Mouse (Mus musculus) embryonic facial prominence, embryonic 14.5 days (tissue): Measurements from ENCODE around the gene Gaa. TPM values are rescaled to one million over a fixed set of nuclear protein-coding genes. Genes with fewer than 3 reads are reported as not detected.

ENCODE experiments used
- ATAC-seq: fragments of 200-750 bp; cut with Nextera tagmentation; 2 replicates; pipeline ENCODE4 v1.8.0; 2017; ENCODE audit warnings: low read depth, moderate number of reproducible peaks, moderate TSS enrichment
- DNase-seq: peaks from one replicate; pipeline ENCODE4 v3.0.0-alpha.2; 2015; ENCODE audit warnings: low spot score
- H3K27ac ChIP-seq: fragments of 300-500 bp; sonication (generic); replicated peaks from 2 replicates; pipeline ENCODE4 v1.5.1; 2014; ENCODE audit warnings: low read depth, mild to moderate bottlenecking, low read length, moderate library complexity
- H3K27me3 ChIP-seq: fragments of 300-500 bp; sonication (generic); replicated peaks from 2 replicates; pipeline ENCODE4 v1.6.1; 2014; ENCODE audit warnings: low read length; ENCODE audit not compliant: control insufficient read depth, insufficient read depth
- H3K36me3 ChIP-seq: fragments of 300-500 bp; sonication (generic); 2 replicates; pipeline ENCODE4 v1.6.1; 2014; ENCODE audit warnings: low read length, mixed read lengths; ENCODE audit not compliant: control insufficient read depth, insufficient read depth
- H3K4me1 ChIP-seq: fragments of 300-500 bp; sonication (generic); 2 replicates; pipeline ENCODE4 v1.6.1; 2014; ENCODE audit warnings: antibody characterized with exemption, low read length; ENCODE audit not compliant: control insufficient read depth, insufficient read depth
- H3K4me2 ChIP-seq: fragments of 300-500 bp; sonication (generic); 2 replicates; pipeline ENCODE4 v1.6.1; 2014; ENCODE audit warnings: low read depth, mild to moderate bottlenecking, low read length, moderate library complexity, mixed read lengths
- H3K4me3 ChIP-seq: fragments of 300-500 bp; sonication (generic); 2 replicates; pipeline ENCODE4 v1.5.1; 2014; ENCODE audit warnings: low read depth, mild to moderate bottlenecking, low read length
- H3K9ac ChIP-seq: fragments of 300-500 bp; sonication (generic); 2 replicates; pipeline ENCODE4 v1.6.1; 2014; ENCODE audit warnings: low read depth, mild to moderate bottlenecking, low read length, moderate library complexity, mixed read lengths
- H3K9me3 ChIP-seq: fragments of 300-500 bp; sonication (generic); 2 replicates; pipeline ENCODE4 v1.6.1; 2016; ENCODE audit warnings: low read length; ENCODE audit not compliant: control insufficient read depth
- WGBS: fragments of 180-500 bp; shearing (Covaris S2); extraction: QIAGEN DNeasy Blood & Tissue Kit; methylation state at CpG from one replicate; pipeline ENCODE4 v1.1.7; 2014; 5-methylcytosine and 5-hydroxymethylcytosine counted together
- polyA plus RNA-seq: library from polyadenylated mRNA; unstranded; fragments of >200 nt; fragmentation: Nextera tagmentation; extraction: Ambion mirVana; gene quantifications from 2 replicates; pipeline ENCODE4 v1.2.1, GENCODE M21; 2014

The Gaa gene
- polyA plus RNA-seq, result 82.0 and 89.4 TPM in 2 replicates

DNA sequence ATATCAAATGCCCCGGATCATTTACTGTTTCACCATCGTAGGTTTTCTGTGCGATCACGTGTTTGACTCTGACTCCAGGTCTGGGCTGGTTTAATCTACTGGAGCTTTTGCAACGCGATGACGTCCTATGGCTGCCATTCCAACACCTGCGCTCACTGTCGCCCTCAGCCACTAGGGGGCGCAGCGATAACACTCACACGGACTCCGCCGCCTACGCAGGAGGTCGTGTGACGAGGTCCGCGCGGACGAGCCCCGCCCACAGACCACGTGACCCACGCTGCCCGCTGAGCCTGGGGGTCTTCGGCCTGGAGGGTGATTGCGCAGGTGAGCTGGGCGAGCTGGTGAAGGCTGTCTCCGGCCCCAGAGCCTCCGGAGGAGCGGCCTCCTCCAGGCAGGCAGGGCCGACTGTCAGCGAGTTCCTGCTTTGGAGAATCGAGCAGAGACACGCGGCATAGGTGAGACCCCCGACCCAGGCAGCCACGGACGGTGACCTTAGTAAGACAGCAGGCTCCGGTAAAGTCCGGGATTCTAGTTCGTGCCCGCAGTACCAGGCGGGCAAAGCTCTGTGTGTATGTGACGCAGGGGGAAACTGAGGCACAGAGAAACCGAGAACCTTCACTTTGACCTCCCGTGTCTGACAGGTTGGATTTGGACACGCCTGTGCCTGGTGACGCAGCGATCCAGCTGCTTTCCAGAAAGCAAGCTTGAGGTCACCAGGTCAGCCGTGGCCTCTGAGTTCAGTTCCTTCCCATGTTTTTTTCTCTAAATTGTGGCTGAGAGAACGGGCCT lies at the start of gene Gaa:
Gaa (plus strand) TSS at position 120 of the 789 bp plus-strand sequence.
- WGBS, result 2% methylated on average over 36 of the region's 52 CpGs
- peak within 1 kb of the TSS; percentile 62 for H3K4me3 ChIP-seq
- peak within 1 kb of the TSS; percentile 71 for H3K9ac ChIP-seq
- DNase-seq, result peak; percentile 95
- ATAC-seq, result peak; percentile 88
- peaks cover 7% of the 10 kb centered on the region for H3K4me1 ChIP-seq
- H3K36me3 ChIP-seq, result peaks cover 20% of the 10 kb centered on the region
- H3K4me2 ChIP-seq, result peak within 1 kb of the TSS; percentile 96
- H3K27me3 ChIP-seq, result no peaks in the 10 kb centered on the region
- no peak within 1 kb of the TSS for H3K27ac ChIP-seq
- H3K9me3 ChIP-seq, result no peaks in the 10 kb centered on the region

- Histone ChIP-seq H3K4me1 (peaks cover 37% of the 10 kb centered on the region), H3K9me3 (no peaks in the 10 kb centered on the region), H3K9ac (no peak overlapping the region), H3K27ac (no peak overlapping the region), H3K4me2 (no peak overlapping the region), H3K27me3 (no peaks in the 10 kb centered on the region), H3K36me3 (no peaks in the 10 kb centered on the region), H3K4me3 (no peak overlapping the region)
- ATAC-seq, result no peak
- DNase-seq, result no peak
- WGBS, result 24% methylated on average over 17 of the region's 17 CpGs
Observed at GRCm38 (mm10) chr11:119219816-119220465, 47.7 kb upstream of the Gaa start.

GRCm38 (mm10) chr11:119221812-119222510 lies 45.7 kb upstream of the Gaa start:
- Histone ChIP-seq H3K36me3 (no peaks in the 10 kb centered on the region), H3K4me3 (no peak overlapping the region), H3K4me1 (peaks cover 29% of the 10 kb centered on the region), H3K27me3 (no peaks in the 10 kb centered on the region), H3K27ac (no peak overlapping the region), H3K9me3 (no peaks in the 10 kb centered on the region), H3K9ac (no peak overlapping the region), H3K4me2 (no peak overlapping the region)
- no peak for DNase-seq
- no peak for ATAC-seq
- WGBS, result 44% methylated on average over 10 of the region's 11 CpGs

- H3K9ac ChIP-seq, result no peak overlapping the region
- 78% methylated on average over 20 of the region's 20 CpGs for WGBS
- no peak overlapping the region for H3K4me3 ChIP-seq
- H3K27me3 ChIP-seq, result no peaks in the 10 kb centered on the region
- ATAC-seq (no peak), DNase-seq (peak; percentile 68)
- no peak overlapping the region for H3K27ac ChIP-seq
- no peak overlapping the region for H3K4me2 ChIP-seq
- no peaks in the 10 kb centered on the region for H3K36me3 ChIP-seq
- H3K9me3 ChIP-seq, result no peaks in the 10 kb centered on the region
- peaks cover 37% of the 10 kb centered on the region for H3K4me1 ChIP-seq
Observed at GRCm38 (mm10) chr11:119223124-119223890, 44.4 kb upstream of the Gaa start.

DNA sequence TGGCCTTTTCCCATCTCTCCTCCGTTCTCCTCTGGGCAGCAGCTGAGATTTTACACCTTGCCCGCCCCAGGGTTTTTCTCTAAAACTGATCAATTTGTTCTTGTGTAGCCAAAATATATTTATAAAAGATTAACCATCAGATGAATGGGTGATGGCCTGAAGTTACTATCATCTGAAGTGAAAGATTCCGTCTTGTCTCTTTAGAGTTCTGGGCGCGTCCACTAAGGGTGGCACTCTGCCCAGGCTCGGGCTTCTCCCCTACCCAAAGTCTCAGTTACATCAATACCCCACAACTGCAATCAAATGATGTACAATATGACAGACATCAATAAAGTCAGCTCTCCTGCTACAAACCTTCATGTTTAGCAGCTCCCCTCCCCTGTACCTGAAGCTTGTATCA lies 42.8 kb upstream of the Gaa start:
- Histone ChIP-seq H3K9ac (no peak overlapping the region), H3K27ac (no peak overlapping the region), H3K4me3 (no peak overlapping the region), H3K4me1 (peaks cover 34% of the 10 kb centered on the region), H3K27me3 (no peaks in the 10 kb centered on the region), H3K9me3 (no peaks in the 10 kb centered on the region), H3K4me2 (no peak overlapping the region), H3K36me3 (no peaks in the 10 kb centered on the region)
- ATAC-seq, result no peak
- WGBS, result 93% methylated on average over 6 of the region's 6 CpGs
- DNase-seq, result no peak

DNA sequence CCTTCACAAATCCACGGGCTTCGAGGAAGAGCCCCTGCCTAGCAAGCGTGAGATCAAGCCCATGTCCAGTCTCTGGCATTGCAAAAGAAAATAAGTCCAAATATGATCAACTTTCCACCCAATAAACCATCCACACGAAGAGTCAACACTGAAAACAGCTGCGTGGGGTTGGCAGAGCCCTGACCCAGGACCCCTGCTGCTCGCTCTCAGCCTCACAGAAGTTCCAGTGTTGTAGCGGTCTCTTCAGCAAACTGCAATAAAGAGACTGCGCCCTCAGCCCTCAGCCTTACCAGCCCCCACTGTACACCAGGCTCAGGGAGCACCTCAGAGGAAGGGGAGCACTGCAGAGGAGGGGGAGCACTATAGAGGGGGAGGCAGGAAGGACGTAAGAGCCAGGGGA lies 42.1 kb upstream of the Gaa start:
- no peak overlapping the region for H3K27ac ChIP-seq
- ATAC-seq (no peak), DNase-seq (no peak)
- H3K4me3 ChIP-seq, result no peak overlapping the region
- no peaks in the 10 kb centered on the region for H3K9me3 ChIP-seq
- no peaks in the 10 kb centered on the region for H3K27me3 ChIP-seq
- H3K4me1 ChIP-seq, result peaks cover 30% of the 10 kb centered on the region
- H3K9ac ChIP-seq, result no peak overlapping the region
- 72% methylated on average over 9 of the region's 9 CpGs for WGBS
- no peak overlapping the region for H3K4me2 ChIP-seq
- no peaks in the 10 kb centered on the region for H3K36me3 ChIP-seq

DNA sequence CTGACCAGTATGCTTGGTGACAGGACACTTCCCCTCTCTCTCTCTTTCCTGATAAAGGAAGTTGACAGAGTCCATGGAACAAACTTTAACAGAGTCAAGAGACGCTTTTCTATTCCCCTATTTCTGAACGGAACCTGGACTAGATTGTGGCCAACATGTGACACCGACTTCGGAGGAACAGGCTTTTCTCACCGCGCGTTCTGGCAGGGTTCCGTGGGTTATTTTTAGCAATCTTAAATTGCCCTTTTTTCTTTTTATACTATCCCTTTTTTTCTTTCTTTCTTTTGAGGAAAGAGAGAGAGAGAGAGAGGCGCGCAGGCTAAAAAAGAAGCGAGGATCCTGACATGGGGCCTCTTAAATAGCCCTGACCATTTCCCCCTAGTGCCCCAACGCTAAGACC lies 40.1 kb upstream of the Gaa start:
- Histone ChIP-seq H3K27ac (0 out of 2 replicates have a peak overlapping the region, but pooled peaks have one; percentile 25), H3K9me3 (no peaks in the 10 kb centered on the region), H3K4me2 (peak overlapping the region; percentile 98), H3K27me3 (no peaks in the 10 kb centered on the region), H3K4me3 (peak overlapping the region; percentile 81), H3K9ac (peak overlapping the region; percentile 82), H3K36me3 (no peaks in the 10 kb centered on the region), H3K4me1 (peaks cover 23% of the 10 kb centered on the region)
- DNase-seq (no peak), ATAC-seq (no peak)
- 2% methylated on average over 12 of the region's 12 CpGs for WGBS
